In the genomic region with DNA sequence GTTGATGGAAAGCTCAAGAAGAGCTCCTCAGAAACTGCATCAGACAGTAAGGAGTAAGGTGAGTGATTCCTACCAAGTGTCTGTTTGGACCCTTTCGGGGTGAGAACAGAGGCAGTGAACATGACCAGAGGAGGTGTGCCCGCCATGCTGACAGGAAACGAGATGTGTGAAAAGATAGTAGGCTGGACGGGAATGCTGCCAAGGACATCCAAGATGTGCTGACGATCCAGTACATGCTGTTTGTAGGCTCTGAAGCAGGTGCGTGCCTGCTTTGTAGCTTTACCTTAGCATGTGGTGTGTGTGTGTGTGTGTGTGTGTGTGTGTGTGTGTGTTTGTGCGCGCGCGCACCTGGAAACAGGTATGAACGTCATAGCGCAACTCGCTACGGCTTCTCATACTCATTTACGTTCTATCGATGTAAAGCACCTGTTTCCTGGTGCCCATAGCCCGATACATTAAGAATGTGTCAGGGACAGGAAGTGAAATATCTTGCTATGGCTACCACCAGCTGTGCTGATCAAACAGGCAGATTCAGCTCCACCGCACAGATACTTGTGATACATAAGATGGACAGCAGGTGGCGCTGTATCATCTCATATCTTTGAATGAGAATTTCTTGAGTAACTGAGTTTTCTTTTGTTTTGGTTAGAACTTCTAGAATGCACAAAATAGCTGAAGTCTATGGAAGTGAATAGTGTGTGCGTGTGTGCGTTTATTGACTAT, we compare ENCODE assay signal across 9 mouse cellular contexts.
DNase-seq lines count a peak whose midpoint lies in the region; ATAC-seq and TF ChIP-seq lines count a peak whose summit lies in the region.
"Had no signal": no experiment of that assay in that cellular context is flagged by ENCODE, and none has a peak within 500 bp of the region (broad histone marks: within the 10 kb centered on the region; RNA-seq: fewer than 3 reads in every experiment).

No protein-coding gene starts in this region.

- H3K4me3 ChIP-seq in neural tube, embryonic 15.5 days (replicated peaks), result no peak overlapping the region
- no peak overlapping the region for H3K4me3 ChIP-seq in forebrain, embryonic 12.5 days (replicated peaks)
- H3K4me3 ChIP-seq in limb, embryonic 11.5 days (ENCODE audit: low read depth, low read length), result no peak overlapping the region
- H3K4me3 ChIP-seq: erythroblast, embryonic 14.5 days had no signal

- no peak overlapping the region for H3K27ac ChIP-seq in neural tube, embryonic 15.5 days (replicated peaks)
- H3K27ac ChIP-seq in forebrain, embryonic 12.5 days, result no peak overlapping the region
- no peak overlapping the region for H3K27ac ChIP-seq in limb, embryonic 11.5 days (replicated peaks; ENCODE audit: low read depth, low read length)

- H3K9me3 ChIP-seq in neural tube, embryonic 15.5 days (replicated peaks), result no peaks in the 10 kb centered on the region
- no peaks in the 10 kb centered on the region for H3K9me3 ChIP-seq in forebrain, embryonic 12.5 days
- H3K9me3 ChIP-seq in limb, embryonic 11.5 days (ENCODE audit: control insufficient read depth, low read length), result no peaks in the 10 kb centered on the region

- TF ChIP-seq CTCF in brain, embryonic 14.5 days (IDR thresholded peaks at IDR 0.05; ENCODE audit: borderline replicate concordance, extremely low read depth, insufficient read depth, insufficient read length), result peak; percentile 62; the same call in 1 of the 2 replicates

- H3K4me1 ChIP-seq in neural tube, embryonic 15.5 days, result peaks cover 7% of the 10 kb centered on the region; the same call in 1 of the 2 replicates
- no peaks in the 10 kb centered on the region; the same call in 1 of the 2 replicates for H3K4me1 ChIP-seq in forebrain, embryonic 12.5 days
- no peaks in the 10 kb centered on the region for H3K4me1 ChIP-seq in limb, embryonic 11.5 days (ENCODE audit: control insufficient read depth, insufficient read depth, low read length)

- ATAC-seq in neural tube, embryonic 15.5 days (ENCODE audit: low FRiP score), result no peak
- peak; percentile 64; the same call in 1 of the 2 replicates for ATAC-seq in forebrain, embryonic 12.5 days (ENCODE audit: low FRiP score)
- no peak for ATAC-seq in limb, embryonic 11.5 days (ENCODE audit: insufficient number of reproducible peaks, low FRiP score, low TSS enrichment, low read depth)
- ATAC-seq in erythroblast, adult 5-6 weeks (replicated peaks; ENCODE audit: low FRiP score, poor library complexity, severe bottlenecking), result no peak

- DNase-seq in neural tube, embryonic 10.5 days (ENCODE audit: extremely low spot score, low spot score), result peak; percentile 60
- peak; percentile 89 for DNase-seq in brain, embryonic 14.5 days (ENCODE audit: low read depth)
- DNase-seq in kidney, adult 9 months, result peak; percentile 53
- DNase-seq in limb, embryonic 11.5 days (ENCODE audit: low spot score), result peak; percentile 80
- DNase-seq in retina, postnatal 1 day, result peak; percentile 79

- H3K36me3 ChIP-seq in neural tube, embryonic 15.5 days, result no peaks in the 10 kb centered on the region
- H3K36me3 ChIP-seq in forebrain, embryonic 12.5 days (replicated peaks), result no peaks in the 10 kb centered on the region
- H3K36me3 ChIP-seq in limb, embryonic 11.5 days (ENCODE audit: control insufficient read depth, insufficient read depth, low read length), result no peaks in the 10 kb centered on the region

- 52% methylated on average over 21 of the region's 21 CpGs for WGBS in neural tube, embryonic 15.5 days
- 59% methylated on average over 21 of the region's 21 CpGs for WGBS in forebrain, embryonic 12.5 days
- WGBS in limb, embryonic 11.5 days, result 56% methylated on average over 21 of the region's 21 CpGs

- no peak for TF ChIP-seq POLR2A in brain, embryonic 14.5 days (IDR thresholded peaks at IDR 0.05; ENCODE audit: borderline replicate concordance, extremely low read depth, insufficient read depth, insufficient read length, poor library complexity, severe bottlenecking)

- H3K9ac ChIP-seq in neural tube, embryonic 15.5 days (replicated peaks), result no peak overlapping the region
- H3K9ac ChIP-seq in forebrain, embryonic 12.5 days, result no peak overlapping the region
- H3K9ac ChIP-seq in limb, embryonic 11.5 days (ENCODE audit: low read length), result no peak overlapping the region

- H3K27me3 ChIP-seq in neural tube, embryonic 15.5 days (replicated peaks), result 0 out of 2 replicates have a peak, but pooled peaks cover 2% of the 10 kb centered on the region
- no peaks in the 10 kb centered on the region for H3K27me3 ChIP-seq in forebrain, embryonic 12.5 days
- H3K27me3 ChIP-seq in limb, embryonic 11.5 days (ENCODE audit: control insufficient read depth, insufficient read depth, low read length), result no peaks in the 10 kb centered on the region

- H3K4me2 ChIP-seq in neural tube, embryonic 15.5 days, result no peak overlapping the region
- no peak overlapping the region for H3K4me2 ChIP-seq in forebrain, embryonic 12.5 days
- no peak overlapping the region for H3K4me2 ChIP-seq in limb, embryonic 11.5 days (ENCODE audit: low read depth, severe bottlenecking)
